Mouse (Mus musculus): Measurements from ENCODE around the gene Kctd12.

Kctd12 gene

GRCm38 (mm10) chr14:102962019-102962418, 20.4 kb downstream of the Kctd12 start:
- DNase-seq (ENCODE audit: low spot score) = no peak

GRCm38 (mm10) chr14:102953511-102953910, 28.9 kb downstream of the Kctd12 start:
- DNase-seq (ENCODE audit: low spot score) = no peak

GRCm38 (mm10) chr14:102951974-102952373, 30.5 kb downstream of the Kctd12 start:
- DNase-seq (ENCODE audit: low spot score) = no peak

- DNase-seq (ENCODE audit: low spot score) = no peak
Measured at GRCm38 (mm10) chr14:102947796-102948195, 34.6 kb downstream of the Kctd12 start.

GRCm38 (mm10) chr14:102942222-102942843, 40.1 kb downstream of the Kctd12 start:
- DNase-seq (ENCODE audit: low spot score) = no peak

- DNase-seq (ENCODE audit: low spot score) = no peak
Measured at GRCm38 (mm10) chr14:102934878-102935277, 47.6 kb downstream of the Kctd12 start.

GRCm38 (mm10) chr14:102930933-102931332, 51.5 kb downstream of the Kctd12 start:
- no peak for DNase-seq (ENCODE audit: low spot score)

- no peak for DNase-seq (ENCODE audit: low spot score)
Measured at GRCm38 (mm10) chr14:102929545-102929944, 52.9 kb downstream of the Kctd12 start.

GRCm38 (mm10) chr14:102927847-102928466, 54.5 kb downstream of the Kctd12 start:
- DNase-seq (ENCODE audit: low spot score) = no peak
